24 mouse cellular contexts compared by ENCODE assay signal in the genomic region with DNA sequence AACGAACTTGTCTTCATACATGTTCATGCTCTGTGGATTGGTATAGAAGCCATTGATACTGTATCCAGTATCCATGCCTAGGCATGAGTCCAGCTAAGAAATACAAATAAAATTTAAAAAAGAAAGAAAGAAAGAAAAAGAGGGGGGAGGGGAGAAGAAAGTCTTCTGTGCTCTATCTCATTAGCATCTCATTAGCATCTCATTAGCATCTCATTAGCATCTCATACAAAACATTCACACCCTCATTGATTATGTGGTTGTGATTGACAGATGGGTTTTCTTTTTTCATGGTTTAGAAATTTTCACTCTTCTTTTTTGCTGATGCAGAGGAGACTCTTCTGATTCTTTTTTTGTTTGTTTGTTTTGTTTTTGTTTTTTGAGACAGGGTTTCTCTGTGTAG.
"Had no signal": no experiment of that assay in that cellular context is flagged by ENCODE, and none has a peak within 500 bp of the region (broad histone marks: within the 10 kb centered on the region; RNA-seq: fewer than 3 reads in every experiment).

No protein-coding gene starts in this region.

- ATAC-seq: hindbrain, postnatal 0 days; intestine, embryonic 16.5 days had no signal

- H3K9ac ChIP-seq: heart, embryonic 13.5 days; heart, embryonic 15.5 days; hindbrain, embryonic 15.5 days; limb, embryonic 12.5 days; liver, embryonic 13.5 days had no signal

- H3K36me3 ChIP-seq: heart, embryonic 13.5 days; heart, embryonic 15.5 days; limb, embryonic 10.5 days; limb, embryonic 12.5 days; liver, embryonic 13.5 days had no signal

- H3K9me3 ChIP-seq: heart, embryonic 13.5 days; heart, embryonic 15.5 days; hindbrain, embryonic 15.5 days; limb, embryonic 10.5 days; limb, embryonic 12.5 days; liver, embryonic 13.5 days had no signal

- H3K27me3 ChIP-seq: hindbrain, embryonic 15.5 days had no signal

- H3K4me1 ChIP-seq: liver, embryonic 13.5 days had no signal

- DNase-seq: gastrocnemius, postnatal 14 days; gastrocnemius, postnatal 36 days; heart, adult 11 months; heart, adult 2 months; heart, postnatal 14 days; heart, postnatal 36 days; kidney, adult 18-20 months; kidney, adult 8-10 months; kidney, postnatal 10 days; kidney, postnatal 25 days; kidney, postnatal 4 days; liver; liver, embryonic 13.5 days had no signal

- H3K27ac ChIP-seq: heart, adult 2 months; heart, embryonic 13.5 days; heart, embryonic 15.5 days; hindbrain, embryonic 15.5 days; hindbrain, postnatal 0 days; layer of hippocampus, adult 2 months; left cerebral cortex, adult 2 months; limb, embryonic 10.5 days; limb, embryonic 12.5 days; liver, embryonic 13.5 days had no signal

- H3K4me2 ChIP-seq: heart, embryonic 11.5 days; heart, embryonic 13.5 days; heart, embryonic 15.5 days; hindbrain, embryonic 15.5 days; limb, embryonic 12.5 days; liver, embryonic 11.5 days; liver, embryonic 13.5 days had no signal

- H3K4me3 ChIP-seq: heart, adult 2 months; heart, embryonic 13.5 days; heart, embryonic 15.5 days; hindbrain, embryonic 15.5 days; layer of hippocampus, adult 2 months; left cerebral cortex, adult 2 months; limb, embryonic 10.5 days; limb, embryonic 12.5 days; liver, embryonic 13.5 days had no signal
